Mouse (Mus musculus) liver, postnatal 0 days (tissue): ENCODE measurements around the gene Gm20908. TPM values are rescaled to one million over a fixed set of nuclear protein-coding genes. Genes with fewer than 3 reads are reported as not detected.
"Not testable (repeated sequence)": the region's sequence is repeated elsewhere in the genome, so short reads cannot be mapped to it uniquely, and the experiment has no call there.

ENCODE experiments used
- ATAC-seq: fragments of 200-750 bp; cut with Nextera tagmentation; 2 replicates; pipeline ENCODE4 v1.8.0; 2017; ENCODE audit warnings: mild to moderate bottlenecking, moderate library complexity
- DNase-seq: peaks from one replicate; pipeline ENCODE4 v3.0.0-alpha.2; 2016
- H3K27ac ChIP-seq: fragments of 300-500 bp; sonication (generic); 2 replicates; pipeline ENCODE4 v1.5.1; 2014; ENCODE audit warnings: antibody characterized with exemption, moderate library complexity, mild to moderate bottlenecking, low read depth
- H3K27me3 ChIP-seq: fragments of 300-500 bp; sonication (generic); 2 replicates; pipeline ENCODE4 v1.6.1; 2014; ENCODE audit warnings: low read length, control low read depth, mixed read lengths; ENCODE audit not compliant: insufficient read depth
- H3K36me3 ChIP-seq: fragments of 300-500 bp; sonication (generic); replicated peaks from 2 replicates; pipeline ENCODE4 v1.6.1; 2014; ENCODE audit warnings: mild to moderate bottlenecking, control low read depth, low read length, moderate library complexity, mixed read lengths; ENCODE audit not compliant: insufficient read depth
- H3K4me1 ChIP-seq: fragments of 300-500 bp; sonication (generic); 2 replicates; pipeline ENCODE4 v1.6.1; 2014; ENCODE audit warnings: antibody characterized with exemption, mild to moderate bottlenecking, control low read depth; ENCODE audit not compliant: insufficient read depth
- H3K4me2 ChIP-seq: fragments of 300-500 bp; sonication (generic); 2 replicates; pipeline ENCODE4 v1.6.1; 2014; ENCODE audit warnings: low read depth, mild to moderate bottlenecking, low read length, moderate library complexity, mixed read lengths
- H3K4me3 ChIP-seq: fragments of 300-500 bp; sonication (generic); 2 replicates; pipeline ENCODE4 v1.5.1; 2014; ENCODE audit warnings: low read depth, low read length
- H3K9ac ChIP-seq: fragments of 300-500 bp; sonication (generic); replicated peaks from 2 replicates; pipeline ENCODE4 v1.6.1; 2014; ENCODE audit warnings: mild to moderate bottlenecking, moderate library complexity
- H3K9me3 ChIP-seq: fragments of 300-500 bp; sonication (generic); 2 replicates; pipeline ENCODE4 v1.6.1; 2016; ENCODE audit warnings: mild to moderate bottlenecking, control low read depth, low read length, mixed read lengths
- WGBS: fragments of 180-500 bp; shearing (Covaris S2); extraction: QIAGEN DNeasy Blood & Tissue Kit; methylation state at CpG from one replicate; pipeline ENCODE4 v1.1.7; 2014; ENCODE audit not compliant: insufficient replicate concordance; 5-methylcytosine and 5-hydroxymethylcytosine counted together
- polyA plus RNA-seq: library from polyadenylated mRNA; unstranded; fragments of >200 nt; fragmentation: Nextera tagmentation; extraction: Ambion mirVana; gene quantifications from 2 replicates; pipeline ENCODE4 v1.2.1, GENCODE M21; 2015

Gm20908 gene
- not detected in 2 replicates for polyA plus RNA-seq

DNA sequence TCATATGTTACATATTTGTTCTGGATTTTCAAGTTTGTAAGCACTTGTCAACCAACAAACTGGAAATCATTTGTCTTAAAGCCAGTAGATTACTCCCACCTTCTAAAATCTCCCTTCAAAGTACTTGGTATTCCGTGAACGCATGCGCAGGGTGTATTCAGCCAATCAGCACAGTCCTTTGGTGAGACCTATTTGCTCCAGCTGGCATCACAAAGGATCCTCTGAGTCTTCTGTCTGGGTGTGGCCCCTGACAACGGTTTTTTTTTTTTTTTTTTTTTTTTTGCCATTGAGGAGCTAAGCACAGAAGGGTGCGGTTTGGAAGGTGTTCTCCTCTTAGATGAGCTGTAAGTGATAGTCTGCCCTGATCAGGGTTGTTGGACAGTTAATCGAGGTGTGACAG lies at the start of gene Gm20908:
Gm20908 (plus strand) TSS at position 301 of the 400 bp plus-strand sequence.
- not testable (repeated sequence) for H3K4me1 ChIP-seq, H3K36me3 ChIP-seq, DNase-seq, H3K27me3 ChIP-seq, H3K9me3 ChIP-seq, H3K27ac ChIP-seq, H3K4me3 ChIP-seq, H3K4me2 ChIP-seq, H3K9ac ChIP-seq, ATAC-seq
- no CpG with 5 or more reads among the region's 6 CpGs for WGBS
